Mouse (Mus musculus): ENCODE measurements at regions not wholly inside any gene's neighbourhood (a gene's known extent, or its start where the extent isn't known, plus 50 kb on each side); places are given as distances from the start of the nearest gene placed in this dataset.

- DNase-seq (ENCODE audit: low read depth, low spot score) = no peak
Observed at GRCm38 (mm10) chr1:61316736-61317135, 321.9 kb upstream of the Pard3b start.

DNA sequence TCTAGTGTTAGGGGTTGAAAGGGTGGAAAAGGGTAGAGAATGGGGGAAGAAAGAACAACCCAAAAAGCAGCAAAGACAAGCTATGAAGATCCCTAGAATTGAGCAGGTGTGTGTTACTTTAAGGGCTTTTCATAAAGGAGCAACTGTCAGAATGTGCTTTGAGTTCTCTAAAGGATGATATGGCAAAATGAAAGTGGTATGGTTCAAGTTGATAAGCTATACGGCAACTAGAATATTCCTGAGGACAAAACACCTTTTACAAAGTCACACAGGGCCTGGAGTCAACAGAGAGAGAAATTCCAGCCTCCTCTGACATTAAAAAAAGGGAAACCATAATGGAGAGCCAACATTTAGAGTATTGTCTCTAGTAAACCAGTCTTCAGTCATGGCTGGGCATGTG is 320.6 kb upstream of the Pard3b start:
- no peak for DNase-seq (ENCODE audit: low read depth, low spot score)

DNA sequence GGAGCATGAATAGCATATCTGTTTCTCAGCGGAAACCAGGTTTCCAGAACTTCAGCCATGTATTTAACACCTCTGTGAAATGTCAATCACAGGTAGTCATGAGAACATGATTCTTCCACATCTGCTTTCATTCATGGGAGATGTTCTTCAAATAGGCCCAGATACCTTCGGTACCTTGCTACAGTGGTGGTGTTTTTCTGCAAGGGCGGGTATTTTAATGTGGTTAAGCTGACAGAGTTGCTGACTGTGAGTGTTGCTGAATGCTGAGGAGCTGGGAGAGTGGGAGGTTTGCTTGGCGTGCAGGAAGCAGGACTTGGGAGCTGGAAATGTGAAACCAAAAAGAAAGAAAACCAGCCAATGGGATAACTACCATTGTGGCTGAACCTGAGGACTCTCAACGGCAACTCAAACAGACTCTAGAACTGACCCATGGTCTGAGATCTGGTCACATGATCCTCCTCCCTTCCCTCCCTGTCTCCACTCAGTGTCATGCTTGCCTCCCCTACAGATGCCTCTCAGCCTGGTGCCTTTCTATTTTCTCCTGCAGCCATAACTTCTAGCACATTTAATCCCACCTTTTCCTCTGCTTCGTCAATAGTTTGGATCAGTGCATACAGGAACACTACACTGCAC is 317.0 kb upstream of the Pard3b start:
- DNase-seq (ENCODE audit: low read depth, low spot score) = no peak

DNA sequence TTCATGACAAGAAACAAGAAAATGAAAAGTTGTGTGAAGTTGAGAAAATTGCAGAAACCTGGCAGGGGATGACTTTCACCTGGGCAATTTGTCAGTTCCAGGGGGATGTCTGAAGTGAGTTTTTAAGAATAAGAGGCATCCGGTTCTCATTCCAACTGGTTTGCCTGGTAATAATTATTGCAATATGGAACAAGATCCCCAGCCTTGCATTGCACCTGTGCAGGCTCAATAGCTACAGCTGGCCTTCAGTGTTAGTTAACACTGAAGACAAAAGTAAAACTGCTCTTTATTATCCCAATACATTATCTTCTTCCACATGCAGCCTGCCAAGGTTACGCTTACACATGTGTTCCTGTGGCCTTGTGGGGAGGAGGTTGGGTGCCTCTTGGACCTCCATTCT is 307.2 kb upstream of the Pard3b start:
- no peak for DNase-seq (ENCODE audit: low read depth, low spot score)

- DNase-seq (ENCODE audit: low read depth, low spot score) = no peak
Observed at GRCm38 (mm10) chr1:61331906-61332305, 306.7 kb upstream of the Pard3b start.

DNA sequence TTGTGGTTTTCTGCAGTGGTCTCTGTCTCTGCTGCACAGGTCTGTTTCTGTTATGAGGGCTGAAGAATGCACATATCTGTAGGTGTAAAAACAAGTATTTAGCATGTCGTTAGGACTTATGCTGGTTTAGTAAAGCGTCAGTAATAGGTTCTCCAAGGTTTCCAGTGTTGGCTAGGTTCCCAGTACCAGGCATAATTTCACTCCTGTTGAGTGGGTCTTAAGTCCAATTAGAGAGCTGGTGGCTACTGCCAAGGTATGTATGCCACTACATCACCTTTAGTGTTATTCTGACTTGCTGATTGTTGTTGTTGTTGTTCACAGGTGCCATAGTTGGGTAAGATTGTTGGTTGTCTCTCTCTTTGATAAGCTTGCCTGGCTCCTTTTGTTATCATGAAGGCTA is 302.3 kb upstream of the Pard3b start:
- DNase-seq (ENCODE audit: low read depth, low spot score) = no peak

DNA sequence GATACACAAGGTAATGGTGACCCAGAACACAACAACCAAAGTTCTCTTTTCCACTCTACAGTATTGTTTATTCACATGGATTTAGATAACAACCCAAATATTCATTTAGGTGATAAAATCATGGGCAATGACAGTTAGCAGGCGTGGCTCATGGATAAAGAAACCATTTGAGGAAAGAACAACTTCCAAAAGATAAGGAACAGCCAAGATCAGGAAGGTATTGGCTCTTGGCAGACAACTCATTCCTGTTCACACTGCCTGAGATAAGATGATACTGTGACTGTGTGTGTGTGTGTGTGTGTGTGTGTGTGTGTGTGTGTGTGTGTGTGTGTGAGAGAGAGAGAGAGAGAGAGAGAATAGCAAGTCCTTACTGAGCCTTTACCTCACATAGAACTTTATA is 285.7 kb upstream of the Pard3b start:
- DNase-seq (ENCODE audit: low read depth, low spot score) = no peak

DNA sequence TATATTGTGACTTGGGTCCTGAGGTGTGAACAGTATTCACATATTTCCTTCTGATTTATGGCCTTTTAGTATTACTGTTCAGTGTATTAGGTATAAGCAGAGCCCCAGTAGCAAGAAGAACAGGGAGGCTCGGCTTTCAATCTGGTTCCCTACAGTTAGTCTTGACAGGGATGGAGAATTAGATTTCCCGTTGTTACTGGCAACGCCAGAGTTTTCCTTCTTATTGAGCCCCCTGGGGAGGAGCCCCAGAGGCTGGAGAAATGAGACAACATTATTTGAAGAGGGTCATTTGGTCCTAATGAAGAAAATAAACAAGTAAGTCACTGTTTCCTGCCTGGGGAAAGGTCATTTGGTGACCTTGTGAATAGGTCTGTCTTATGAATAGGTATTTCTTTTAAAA is 285.1 kb upstream of the Pard3b start:
- DNase-seq (ENCODE audit: low read depth, low spot score) = no peak

DNA sequence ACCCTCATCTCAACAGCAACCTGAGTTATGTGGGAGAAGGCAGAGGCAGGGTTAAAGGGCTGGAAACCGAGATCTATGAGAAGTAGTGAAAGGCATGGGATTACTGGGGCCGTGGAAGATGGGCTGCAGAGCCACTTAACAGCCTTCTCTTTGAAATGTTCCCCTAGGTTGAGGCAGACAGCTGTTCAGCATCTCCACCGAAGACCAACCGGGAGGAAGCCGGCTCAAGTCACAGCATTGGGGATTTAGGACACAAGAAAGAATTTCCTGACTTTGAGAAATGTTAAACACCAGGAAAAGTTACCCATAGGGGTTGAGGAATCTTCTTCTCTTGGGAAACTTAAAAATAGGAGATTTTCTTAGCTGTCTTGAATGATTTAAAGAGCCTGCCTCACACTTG is 283.4 kb upstream of the Pard3b start:
- no peak for DNase-seq (ENCODE audit: low read depth, low spot score)

- DNase-seq (ENCODE audit: low read depth, low spot score) = no peak
Observed at GRCm38 (mm10) chr1:61359011-61359930, 279.4 kb upstream of the Pard3b start.

GRCm38 (mm10) chr1:61372581-61372980 is 266.0 kb upstream of the Pard3b start:
- DNase-seq (ENCODE audit: low read depth, low spot score) = no peak

DNA sequence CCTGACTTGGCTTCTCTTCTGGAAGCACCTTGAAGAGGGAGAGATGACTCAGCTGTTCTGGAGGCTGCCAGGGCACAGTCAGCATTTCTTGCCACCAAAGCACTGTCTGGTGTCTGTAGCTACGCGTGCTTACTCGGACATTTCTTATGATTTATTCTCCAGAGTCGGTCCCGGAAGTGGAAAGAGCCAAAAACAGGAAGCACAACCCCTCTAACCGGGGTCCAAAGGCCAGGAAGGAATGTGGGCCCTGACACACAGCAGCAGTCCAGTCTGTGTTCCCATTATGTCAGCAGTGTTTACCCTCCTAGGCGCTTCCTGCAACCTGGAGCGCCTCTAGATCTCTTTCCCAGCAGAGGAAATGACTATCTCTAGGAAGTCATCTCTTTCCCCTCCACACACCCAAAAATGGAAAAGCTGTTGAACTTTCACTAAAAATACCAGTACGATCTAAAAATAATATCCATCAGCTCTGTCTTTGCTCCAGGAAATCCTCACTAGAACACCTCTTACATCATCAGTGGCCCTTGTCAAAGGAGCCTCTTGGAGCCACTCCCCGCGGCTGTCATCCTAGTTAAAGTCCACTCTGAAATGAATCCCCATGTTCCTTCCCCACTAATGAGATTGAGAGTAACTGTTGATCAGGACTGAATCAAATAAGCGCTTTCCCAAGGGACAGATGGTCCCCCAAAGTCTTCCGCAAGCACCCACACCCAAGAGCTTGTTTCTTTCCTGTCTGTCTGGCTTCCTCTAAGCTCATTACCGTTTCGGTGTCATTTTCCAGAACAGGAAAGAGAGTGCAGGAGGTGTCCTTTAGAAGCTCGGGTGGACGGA is 264.7 kb upstream of the Pard3b start:
- no peak for DNase-seq (ENCODE audit: low read depth, low spot score)

GRCm38 (mm10) chr1:61376417-61376816 is 262.2 kb upstream of the Pard3b start:
- DNase-seq (ENCODE audit: low read depth, low spot score) = no peak

DNA sequence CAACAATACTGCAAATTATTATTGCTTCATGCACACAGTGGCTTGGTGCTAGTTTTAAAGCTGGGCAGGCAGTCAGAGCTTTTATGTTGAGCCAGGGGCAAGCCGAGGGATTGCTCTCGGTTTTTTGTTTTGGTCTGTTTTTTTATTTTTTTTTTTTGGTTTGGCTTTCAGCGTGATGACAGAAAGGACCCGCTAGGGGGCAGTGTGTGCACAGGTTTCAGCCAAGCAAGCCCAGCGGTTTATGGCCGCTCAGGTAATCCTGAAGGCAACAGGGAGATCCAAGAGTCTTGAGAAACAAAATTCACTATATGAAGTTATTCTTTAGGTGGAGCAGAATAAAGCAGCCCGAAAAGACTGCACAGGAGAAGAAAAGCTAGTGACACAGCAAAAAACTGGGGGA is 261.6 kb upstream of the Pard3b start:
- DNase-seq (ENCODE audit: low read depth, low spot score) = peak; percentile 44

DNA sequence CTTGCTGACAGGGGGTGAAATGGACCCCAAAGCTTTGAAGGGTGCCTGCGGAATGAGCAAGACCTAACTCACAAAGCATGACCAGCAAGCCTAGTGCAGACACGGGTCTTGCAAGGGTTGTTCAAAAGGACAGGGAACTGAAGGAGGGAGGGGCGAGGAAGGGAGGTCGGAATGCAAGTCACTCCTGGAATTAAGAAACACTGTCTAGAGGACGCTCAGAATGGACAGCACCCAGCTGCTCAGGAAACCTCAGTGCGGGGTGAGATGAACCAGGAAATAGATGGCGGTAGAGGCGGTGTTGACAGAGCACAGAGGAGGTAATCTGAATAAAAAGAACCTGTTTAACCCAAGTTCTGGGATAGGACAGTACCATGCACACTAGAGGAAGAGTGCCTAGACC is 260.4 kb upstream of the Pard3b start:
- no peak for DNase-seq (ENCODE audit: low read depth, low spot score)

DNA sequence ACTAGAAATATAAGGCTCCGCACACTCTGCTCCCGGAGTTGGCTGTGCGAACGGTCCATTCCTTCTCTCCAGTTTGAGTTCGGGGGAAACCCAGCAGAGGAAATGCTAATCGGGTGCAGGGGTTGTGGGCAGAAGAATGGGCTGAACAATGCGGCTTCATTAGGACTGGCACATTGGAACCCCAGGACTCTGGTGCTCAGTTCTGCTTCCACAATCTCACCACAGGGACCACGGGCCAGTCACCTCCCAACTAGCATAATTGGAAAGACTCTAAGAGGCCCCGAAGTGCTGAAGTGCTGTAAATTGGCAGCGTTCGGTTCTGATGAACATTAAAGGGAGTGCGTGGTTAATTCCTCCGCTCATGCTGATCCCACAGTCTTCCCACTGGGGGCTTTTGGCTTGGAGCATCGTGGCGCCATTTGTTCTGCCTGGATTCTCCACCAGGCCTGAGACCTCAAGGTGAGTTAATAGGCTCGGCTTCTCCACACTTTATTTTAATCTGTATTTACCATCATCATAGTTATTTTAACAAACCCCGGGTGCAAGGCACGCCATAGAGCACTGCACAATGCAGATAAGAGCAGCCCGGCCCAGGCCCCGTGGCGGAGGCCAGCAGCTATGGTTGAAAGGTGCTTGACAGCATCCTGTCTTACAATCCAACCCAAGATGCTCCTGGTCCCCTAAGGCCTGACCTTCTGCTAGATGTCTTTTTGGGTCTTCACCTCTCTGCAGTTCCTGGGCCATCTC is 258.7 kb upstream of the Pard3b start:
- no peak for DNase-seq (ENCODE audit: low read depth, low spot score)

DNA sequence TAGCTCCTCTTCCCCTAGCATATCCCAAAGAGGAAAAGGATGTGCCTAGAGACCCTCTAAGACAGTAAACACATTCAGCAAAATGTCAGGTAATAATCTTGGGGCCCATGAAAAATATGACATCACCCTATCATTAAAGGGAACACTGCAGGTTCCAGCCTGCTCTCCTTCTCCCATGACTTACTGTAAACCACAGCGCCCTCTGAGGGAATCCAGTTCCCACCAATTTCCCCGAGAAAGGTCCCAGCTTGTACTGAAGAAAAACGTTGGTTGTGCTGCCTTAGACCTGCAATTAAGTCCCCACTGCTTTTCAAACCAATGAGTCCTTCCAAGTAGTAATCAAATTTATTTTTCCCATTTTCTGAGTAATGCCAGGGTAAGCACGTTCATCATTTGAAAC is 251.0 kb upstream of the Pard3b start:
- DNase-seq (ENCODE audit: low read depth, low spot score) = no peak

GRCm38 (mm10) chr1:61397796-61398195 is 240.8 kb upstream of the Pard3b start:
- no peak for DNase-seq (ENCODE audit: low read depth, low spot score)

DNA sequence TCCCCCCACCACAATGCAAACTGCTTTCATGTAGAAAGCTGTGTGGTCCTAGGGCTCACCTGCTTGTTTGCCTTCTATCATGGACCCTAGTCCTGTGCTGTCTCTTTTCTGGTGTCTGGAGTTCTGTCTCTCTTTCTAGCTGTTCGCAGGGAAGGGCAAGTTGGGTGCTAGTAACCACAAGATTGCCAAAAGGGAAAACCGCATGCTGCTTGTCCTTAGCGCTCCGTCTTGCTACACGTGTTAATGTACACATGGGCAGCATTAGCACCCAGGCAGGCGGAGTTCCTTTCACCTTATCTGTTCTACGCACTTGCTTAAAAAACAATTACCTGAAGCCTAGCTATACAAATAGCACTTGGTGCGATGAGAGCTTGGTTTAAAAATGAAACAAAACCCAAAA is 236.3 kb upstream of the Pard3b start:
- no peak for DNase-seq (ENCODE audit: low read depth, low spot score)

GRCm38 (mm10) chr1:61407201-61407600 is 231.4 kb upstream of the Pard3b start:
- DNase-seq (ENCODE audit: low read depth, low spot score) = no peak

DNA sequence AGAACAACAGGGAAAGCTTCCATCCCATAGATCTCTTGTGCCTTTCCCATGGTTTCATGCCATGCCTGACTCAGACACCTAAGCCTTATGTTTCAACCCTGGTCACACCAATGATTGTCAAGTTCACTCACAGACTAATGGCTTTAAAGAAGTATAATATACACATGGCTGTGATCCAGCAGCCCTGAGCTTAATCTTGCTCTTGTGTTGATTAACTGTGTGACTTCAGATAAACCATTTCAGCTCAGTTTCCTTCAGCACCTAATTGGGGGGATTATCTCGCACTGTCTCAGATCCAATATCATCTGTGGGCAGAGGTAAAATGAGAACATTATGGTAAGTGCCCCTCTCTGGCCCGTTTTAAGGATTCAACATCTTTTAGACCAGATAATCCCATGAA is 223.9 kb upstream of the Pard3b start:
- no peak for DNase-seq (ENCODE audit: low read depth, low spot score)
